Mouse (Mus musculus) intestine, embryonic 14.5 days (tissue): ENCODE measurements around the gene Map3k1. TPM values are rescaled to one million over a fixed set of nuclear protein-coding genes. Genes with fewer than 3 reads are reported as not detected.
"Not testable (repeated sequence)": the region's sequence is repeated elsewhere in the genome, so short reads cannot be mapped to it uniquely, and the experiment has no call there.

Experiments
- ATAC-seq: fragments of 200-750 bp; cut with Nextera tagmentation; replicated peaks from 2 replicates; pipeline ENCODE4 v1.8.0; 2017; ENCODE audit warnings: low read depth, moderate number of reproducible peaks, moderate TSS enrichment, moderate library complexity; ENCODE audit not compliant: low FRiP score, low TSS enrichment
- DNase-seq: peaks from one replicate; pipeline ENCODE4 v3.0.0-alpha.2; 2018; ENCODE audit warnings: low spot score
- H3K27ac ChIP-seq: fragments of 300-500 bp; sonication (generic); 2 replicates; pipeline ENCODE4 v1.5.1; 2014; ENCODE audit warnings: low read depth, mild to moderate bottlenecking, control low read depth
- H3K27me3 ChIP-seq: fragments of 300-500 bp; sonication (generic); replicated peaks from 2 replicates; pipeline ENCODE4 v1.6.1; 2014; ENCODE audit warnings: low read length, control low read depth; ENCODE audit not compliant: control insufficient read depth, insufficient read depth
- H3K36me3 ChIP-seq: fragments of 300-500 bp; sonication (generic); 2 replicates; pipeline ENCODE4 v1.6.1; 2014; ENCODE audit warnings: low read length, control low read depth; ENCODE audit not compliant: control insufficient read depth, insufficient read depth
- H3K4me1 ChIP-seq: fragments of 300-500 bp; sonication (generic); replicated peaks from 2 replicates; pipeline ENCODE4 v1.6.1; 2014; ENCODE audit warnings: low read length, control low read depth, mixed read lengths; ENCODE audit not compliant: control insufficient read depth, insufficient read depth
- H3K4me2 ChIP-seq: fragments of 300-500 bp; sonication (generic); 2 replicates; pipeline ENCODE4 v1.6.1; 2014; ENCODE audit warnings: low read length
- H3K4me3 ChIP-seq: fragments of 300-500 bp; sonication (generic); 2 replicates; pipeline ENCODE4 v1.5.1; 2014; ENCODE audit warnings: low read depth, low read length, control low read depth, mixed read lengths
- H3K9ac ChIP-seq: fragments of 300-500 bp; sonication (generic); 2 replicates; pipeline ENCODE4 v1.6.1; 2014; ENCODE audit warnings: mild to moderate bottlenecking, low read length
- H3K9me3 ChIP-seq: fragments of 300-500 bp; sonication (generic); 2 replicates; pipeline ENCODE4 v1.6.1; 2016; ENCODE audit warnings: low read length, control low read depth; ENCODE audit not compliant: control insufficient read depth
- WGBS: fragments of 180-500 bp; shearing (Covaris S2); extraction: QIAGEN DNeasy Blood & Tissue Kit; methylation state at CpG from one replicate; pipeline ENCODE4 v1.1.7; 2014; 5-methylcytosine and 5-hydroxymethylcytosine counted together
- polyA plus RNA-seq: library from polyadenylated mRNA; unstranded; fragments of >200 nt; fragmentation: Nextera tagmentation; extraction: Ambion mirVana; gene quantifications from 2 replicates; pipeline ENCODE4 v1.2.1, GENCODE M21; 2014

Map3k1 gene
- polyA plus RNA-seq, 1 experiment from 2014 or later, result 30.4 TPM

DNA sequence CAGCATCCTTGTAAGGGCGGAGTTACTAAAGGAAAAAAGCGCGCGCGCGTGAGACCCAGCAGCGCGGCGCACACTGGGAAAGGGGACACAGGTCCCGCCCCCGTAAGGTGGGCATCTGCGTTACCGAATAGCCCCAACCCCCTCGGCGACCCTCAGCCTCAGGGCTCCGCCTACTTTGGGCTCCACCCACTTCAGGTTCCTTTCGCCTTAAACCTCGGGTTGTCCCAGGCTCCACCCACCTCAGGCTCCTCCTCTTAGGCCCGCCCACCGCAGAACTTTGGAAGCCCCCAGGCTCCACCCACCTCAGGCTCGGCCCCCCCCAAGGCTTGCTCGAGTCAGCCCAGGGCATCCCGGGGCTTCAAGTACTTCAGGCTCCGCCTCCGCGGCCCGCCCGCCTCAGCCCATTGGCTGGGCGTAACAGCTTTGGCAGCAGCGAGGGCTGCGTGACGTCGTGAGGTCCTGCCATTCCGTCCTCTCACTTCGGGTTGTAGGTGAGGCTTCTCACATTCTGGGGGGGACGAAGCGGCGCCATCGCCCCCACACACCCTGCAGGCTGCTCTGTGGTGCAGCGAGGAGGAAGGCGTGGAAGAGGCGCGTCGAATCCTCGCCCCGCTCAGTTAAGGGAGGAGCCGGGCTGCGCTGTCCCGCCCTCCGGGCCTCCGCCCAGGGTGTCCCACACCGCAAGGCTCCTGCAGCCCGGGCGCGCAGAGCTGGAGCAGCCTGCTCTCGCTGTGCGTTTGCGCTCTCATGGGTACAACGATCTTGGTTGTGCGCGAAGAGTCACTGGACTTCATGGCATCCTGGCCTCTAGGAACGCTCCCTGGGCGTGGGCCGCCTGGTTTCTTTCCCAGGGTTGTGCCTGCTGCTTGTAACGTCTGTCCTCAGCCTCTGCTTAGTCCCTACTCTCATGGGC is 83.4 kb downstream of the Map3k1 start:
- Histone ChIP-seq H3K9me3 (peaks cover 8% of the 10 kb centered on the region), H3K9ac (peak overlapping the region; percentile 58), H3K4me2 (peak overlapping the region; percentile 67), H3K27me3 (no peaks in the 10 kb centered on the region), H3K4me1 (no peaks in the 10 kb centered on the region; the same call in 1 of the 2 replicates), H3K36me3 (no peaks in the 10 kb centered on the region), H3K4me3 (peak overlapping the region; percentile 61), H3K27ac (peak overlapping the region; percentile 83)
- under 1% methylated on average over 64 of the region's 65 CpGs for WGBS
- ATAC-seq (peak; percentile 99), DNase-seq (peak; percentile 99)

DNA sequence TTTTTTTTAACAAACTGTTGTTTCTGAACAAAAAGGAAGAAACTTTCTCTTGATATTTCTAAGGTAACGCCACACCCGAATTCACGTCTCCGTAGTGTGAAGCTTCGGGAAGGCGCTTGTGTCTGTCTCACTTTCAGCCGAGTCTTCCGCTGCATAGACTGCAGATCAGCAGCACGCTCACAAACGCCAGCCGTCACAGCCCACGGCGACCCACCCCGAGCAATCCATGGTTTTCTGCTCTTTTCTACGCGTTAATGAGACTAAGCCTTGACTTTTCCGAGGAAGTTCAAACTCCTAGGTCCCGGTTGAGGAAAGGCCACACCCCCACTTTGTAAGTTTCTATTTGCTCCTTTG is 84.0 kb downstream of the Map3k1 start:
- ATAC-seq (no peak), DNase-seq (no peak)
- H3K4me1 ChIP-seq, result no peaks in the 10 kb centered on the region; the same call in 1 of the 2 replicates
- WGBS, result under 1% methylated on average over 18 of the region's 18 CpGs
- no peaks in the 10 kb centered on the region for H3K36me3 ChIP-seq
- H3K4me2 ChIP-seq, result peak overlapping the region; percentile 62
- peaks cover 8% of the 10 kb centered on the region for H3K9me3 ChIP-seq
- H3K27ac ChIP-seq, result peak overlapping the region; percentile 60
- H3K4me3 ChIP-seq, result peak overlapping the region; percentile 61
- H3K27me3 ChIP-seq, result no peaks in the 10 kb centered on the region
- peak overlapping the region; percentile 39 for H3K9ac ChIP-seq

GRCm38 (mm10) chr13:111719726-111720125 is 89.1 kb downstream of the Map3k1 start:
- H3K27me3 ChIP-seq, result no peaks in the 10 kb centered on the region
- H3K4me1 ChIP-seq, result no peaks in the 10 kb centered on the region
- H3K4me2 ChIP-seq, result no peak overlapping the region
- DNase-seq, result no peak
- no peak overlapping the region for H3K9ac ChIP-seq
- no peaks in the 10 kb centered on the region for H3K9me3 ChIP-seq
- no peak for ATAC-seq
- H3K27ac ChIP-seq, result no peak overlapping the region
- H3K4me3 ChIP-seq, result no peak overlapping the region
- peaks cover 38% of the 10 kb centered on the region for H3K36me3 ChIP-seq
- 69% methylated on average over 9 of the region's 9 CpGs for WGBS

- ATAC-seq (no peak), DNase-seq (no peak)
- Histone ChIP-seq H3K36me3 (peaks cover 97% of the 10 kb centered on the region), H3K9me3 (no peaks in the 10 kb centered on the region), H3K4me1 (no peaks in the 10 kb centered on the region), H3K9ac (no peak overlapping the region), H3K27ac (no peak overlapping the region), H3K4me2 (no peak overlapping the region), H3K27me3 (no peaks in the 10 kb centered on the region), H3K4me3 (no peak overlapping the region)
- 90% methylated on average over 4 of the region's 4 CpGs for WGBS
Observed at GRCm38 (mm10) chr13:111710531-111710930, 98.3 kb downstream of the Map3k1 start.

DNA sequence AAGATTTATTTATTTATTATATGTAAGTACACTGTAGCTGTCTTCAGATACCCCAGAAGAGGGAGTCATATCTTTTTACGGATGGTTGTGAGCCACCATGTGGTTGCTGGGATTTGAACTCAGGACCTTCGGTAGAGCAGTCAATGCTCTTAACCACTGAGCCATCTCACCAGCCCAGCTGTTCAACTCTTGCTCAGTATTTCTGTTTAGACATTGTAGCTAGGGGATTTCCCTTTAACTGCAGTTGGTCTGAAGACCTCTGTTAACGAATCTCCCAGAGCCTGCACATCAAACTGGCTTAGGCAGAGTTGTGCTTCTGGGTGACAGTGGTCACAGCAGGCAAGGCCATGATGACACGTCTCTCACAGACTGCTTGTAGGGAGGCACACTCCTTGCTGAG is 104.8 kb downstream of the Map3k1 start:
- 87% methylated on average over 4 of the region's 4 CpGs for WGBS
- not testable (repeated sequence) for H3K4me2 ChIP-seq, H3K9me3 ChIP-seq, ATAC-seq, H3K9ac ChIP-seq, H3K4me1 ChIP-seq, H3K4me3 ChIP-seq, H3K27me3 ChIP-seq, DNase-seq, H3K27ac ChIP-seq
- peaks cover 79% of the 10 kb centered on the region for H3K36me3 ChIP-seq

GRCm38 (mm10) chr13:111703396-111703795 is 105.4 kb downstream of the Map3k1 start:
- no peak for ATAC-seq
- peaks cover 74% of the 10 kb centered on the region for H3K36me3 ChIP-seq
- H3K4me2 ChIP-seq, result no peak overlapping the region
- no peak for DNase-seq
- H3K9me3 ChIP-seq, result no peaks in the 10 kb centered on the region
- H3K4me1 ChIP-seq, result no peaks in the 10 kb centered on the region
- H3K27me3 ChIP-seq, result no peaks in the 10 kb centered on the region
- H3K9ac ChIP-seq, result no peak overlapping the region
- H3K27ac ChIP-seq, result no peak overlapping the region
- no peak overlapping the region for H3K4me3 ChIP-seq
- WGBS, result 95% methylated on average over 10 of the region's 10 CpGs

Other genes starting within 250 kb of the Map3k1 start
- not detected in 2 replicates for gene Gm10198, start 216.2 kb downstream of the Map3k1 start, polyA plus RNA-seq
- gene Mier3, start 128.0 kb downstream of the Map3k1 start, polyA plus RNA-seq, result 22.1 and 22.5 TPM in 2 replicates